In genomic region chr13:91093162-91093561, GRCm38 (mm10) we compare ENCODE assay signal across 8 mouse cellular contexts.
DNase-seq lines count a peak whose midpoint lies in the region; ATAC-seq and TF ChIP-seq lines count a peak whose summit lies in the region.
"Had no signal": no experiment of that assay in that cellular context is flagged by ENCODE, and none has a peak within 500 bp of the region (broad histone marks: within the 10 kb centered on the region; RNA-seq: fewer than 3 reads in every experiment).

No protein-coding gene starts in this region.

- 15% methylated on average over 6 of the region's 6 CpGs for WGBS in thymus, adult 2 months
- WGBS in embryonic facial prominence, embryonic 15.5 days = 13% methylated on average over 6 of the region's 6 CpGs
- 14% methylated on average over 6 of the region's 6 CpGs for WGBS in liver, embryonic 14.5 days (ENCODE audit: insufficient replicate concordance)
- WGBS in neural tube, embryonic 14.5 days = 27% methylated on average over 6 of the region's 6 CpGs

- no peaks in the 10 kb centered on the region for H3K36me3 ChIP-seq in thymus, adult 2 months (ENCODE audit: control insufficient read depth, insufficient read depth, low read length)
- H3K36me3 ChIP-seq in embryonic facial prominence, embryonic 15.5 days = no peaks in the 10 kb centered on the region
- no peaks in the 10 kb centered on the region for H3K36me3 ChIP-seq in liver, embryonic 14.5 days (replicated peaks; ENCODE audit: control insufficient read depth, insufficient read depth, low read depth)
- no peaks in the 10 kb centered on the region for H3K36me3 ChIP-seq in neural tube, embryonic 14.5 days (ENCODE audit: control insufficient read depth, insufficient read depth, low read length)
- H3K36me3 ChIP-seq: heart, embryonic 15.5 days had no signal

- H3K9me3 ChIP-seq in embryonic facial prominence, embryonic 15.5 days (replicated peaks) = no peaks in the 10 kb centered on the region
- no peaks in the 10 kb centered on the region for H3K9me3 ChIP-seq in liver, embryonic 14.5 days (ENCODE audit: control insufficient read depth, low read length)
- no peaks in the 10 kb centered on the region for H3K9me3 ChIP-seq in neural tube, embryonic 14.5 days (ENCODE audit: control insufficient read depth, low read length)
- H3K9me3 ChIP-seq: heart, embryonic 15.5 days had no signal

- H3K9ac ChIP-seq in embryonic facial prominence, embryonic 15.5 days = no peak overlapping the region
- H3K9ac ChIP-seq in liver, embryonic 14.5 days (replicated peaks) = no peak overlapping the region
- H3K9ac ChIP-seq in neural tube, embryonic 14.5 days (replicated peaks; ENCODE audit: low read depth, low read length) = no peak overlapping the region
- H3K9ac ChIP-seq: heart, embryonic 15.5 days had no signal

- DNase-seq in thymus, adult 2 months = peak; percentile 16
- no peak for DNase-seq in thymus, adult 18-20 months
- peak; percentile 20 for DNase-seq in adrenal gland, postnatal 25 days
- peak; percentile 72 for DNase-seq in induced T-regulatory cell, adult 2 months (ENCODE audit: low read depth)
- no peak for DNase-seq in liver, embryonic 14.5 days (ENCODE audit: low read depth in 3 of 3, low spot score in 3 of 3)

- no peak overlapping the region for H3K4me3 ChIP-seq in thymus, adult 2 months (ENCODE audit: control insufficient read depth, insufficient read depth, low read length)
- no peak overlapping the region for H3K4me3 ChIP-seq in embryonic facial prominence, embryonic 15.5 days (replicated peaks)
- H3K4me3 ChIP-seq in liver, embryonic 14.5 days (ENCODE audit: insufficient read depth in 1 of 2, low read depth in 2 of 2, low read length in 2 of 2) = no peak overlapping the region
- no peak overlapping the region for H3K4me3 ChIP-seq in neural tube, embryonic 14.5 days (ENCODE audit: low read depth, low read length)
- H3K4me3 ChIP-seq: heart, embryonic 15.5 days had no signal

- H3K4me2 ChIP-seq in embryonic facial prominence, embryonic 15.5 days (replicated peaks) = no peak overlapping the region
- no peak overlapping the region for H3K4me2 ChIP-seq in liver, embryonic 14.5 days (ENCODE audit: low read depth)
- no peak overlapping the region for H3K4me2 ChIP-seq in neural tube, embryonic 14.5 days (ENCODE audit: low read depth, low read length)
- H3K4me2 ChIP-seq: heart, embryonic 15.5 days had no signal

- no peak for TF ChIP-seq POLR2A in thymus, adult 2 months (IDR thresholded peaks at IDR 0.05; ENCODE audit: control insufficient read depth, extremely low read depth, insufficient read depth, low read length, poor library complexity)

- no peak for TF ChIP-seq CTCF in thymus, adult 2 months (IDR thresholded peaks at IDR 0.05; ENCODE audit: borderline replicate concordance, control insufficient read depth, extremely low read depth, insufficient read depth, low read length, poor library complexity)
- peak; percentile 56 for TF ChIP-seq CTCF in liver, embryonic 14.5 days (IDR thresholded peaks at IDR 0.05; ENCODE audit: low read depth)

- no peak for ATAC-seq in embryonic facial prominence, embryonic 15.5 days (ENCODE audit: insufficient number of reproducible peaks, low FRiP score, low TSS enrichment, low read depth)
- ATAC-seq in liver, embryonic 14.5 days (ENCODE audit: insufficient read depth) = no peak
- ATAC-seq in neural tube, embryonic 14.5 days (ENCODE audit: low read depth) = peak; percentile 76

- peaks cover 11% of the 10 kb centered on the region for H3K4me1 ChIP-seq in thymus, adult 2 months (replicated peaks; ENCODE audit: control insufficient read depth, insufficient read depth, low read length)
- peaks cover 15% of the 10 kb centered on the region for H3K4me1 ChIP-seq in embryonic facial prominence, embryonic 15.5 days
- peaks cover 0 to 3% of the 10 kb centered on the region in 2 experiments; a peak in 2 of 4 replicates for H3K4me1 ChIP-seq in liver, embryonic 14.5 days (replicated peaks; ENCODE audit: control insufficient read depth in 2 of 2, insufficient read depth in 2 of 2, low read length in 1 of 2)
- peaks cover 4% of the 10 kb centered on the region; the same call in 1 of the 2 replicates for H3K4me1 ChIP-seq in neural tube, embryonic 14.5 days (ENCODE audit: control insufficient read depth, insufficient read depth, low read length)

- H3K27me3 ChIP-seq in thymus, adult 2 months (ENCODE audit: control insufficient read depth, insufficient read depth, low read length) = no peaks in the 10 kb centered on the region
- H3K27me3 ChIP-seq in embryonic facial prominence, embryonic 15.5 days = no peaks in the 10 kb centered on the region
- H3K27me3 ChIP-seq in liver, embryonic 14.5 days (ENCODE audit: control insufficient read depth, insufficient read depth, low read length) = no peaks in the 10 kb centered on the region
- no peaks in the 10 kb centered on the region for H3K27me3 ChIP-seq in neural tube, embryonic 14.5 days (ENCODE audit: control insufficient read depth, insufficient read depth, low read length)
- H3K27me3 ChIP-seq: heart, embryonic 15.5 days had no signal

- TF ChIP-seq EP300 in liver, embryonic 14.5 days (IDR thresholded peaks at IDR 0.05; ENCODE audit: low read depth) = no peak

- H3K27ac ChIP-seq in thymus, adult 2 months (ENCODE audit: control insufficient read depth, insufficient read depth, low read length) = no peak overlapping the region
- peak overlapping the region; percentile 91 for H3K27ac ChIP-seq in embryonic facial prominence, embryonic 15.5 days (replicated peaks)
- H3K27ac ChIP-seq in liver, embryonic 14.5 days = no peak overlapping the region
- H3K27ac ChIP-seq in neural tube, embryonic 14.5 days (ENCODE audit: low read depth, low read length) = no peak overlapping the region
- H3K27ac ChIP-seq: heart, embryonic 15.5 days had no signal

Comparison
In these comparisons a context has a peak if more than half of its experiments do, and no peak if none do; other contexts are left out.
1. DNase-seq: peak in thymus, adult 2 months (single experiment), adrenal gland, postnatal 25 days (single experiment) and induced T-regulatory cell, adult 2 months (single experiment); none in thymus, adult 18-20 months (0 of 2) and liver, embryonic 14.5 days (0 of 3).